Mouse (Mus musculus): Measurements from ENCODE around the gene Disp1.

Disp1 gene

GRCm38 (mm10) chr1:183134427-183134826, 86.9 kb downstream of the Disp1 start:
- DNase-seq (ENCODE audit: low read depth, low spot score): no peak

DNA sequence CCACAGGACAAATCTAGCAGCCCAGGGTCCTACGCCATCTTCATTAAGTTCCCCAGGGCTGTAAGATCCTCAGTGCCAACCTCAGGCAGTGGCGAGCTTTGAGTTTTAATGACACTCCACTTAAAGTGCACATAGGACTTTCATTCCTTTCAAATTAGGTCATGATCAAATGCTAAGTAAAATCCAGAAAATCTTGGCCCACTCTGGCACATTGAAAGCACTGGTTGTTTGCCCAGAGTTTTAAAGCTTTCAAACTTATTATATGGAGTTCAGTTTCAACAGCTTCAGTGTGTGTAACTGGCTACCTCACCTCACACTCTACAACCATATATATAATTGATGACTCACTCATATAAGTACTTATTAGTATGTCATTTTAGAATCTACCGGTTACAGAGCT, 87.9 kb downstream of the Disp1 start:
- DNase-seq (ENCODE audit: low read depth, low spot score): no peak

GRCm38 (mm10) chr1:183127246-183127645, 94.1 kb downstream of the Disp1 start:
- DNase-seq (ENCODE audit: low read depth, low spot score): no peak

GRCm38 (mm10) chr1:183123725-183124124, 97.6 kb downstream of the Disp1 start:
- DNase-seq (ENCODE audit: low read depth, low spot score): no peak

DNA sequence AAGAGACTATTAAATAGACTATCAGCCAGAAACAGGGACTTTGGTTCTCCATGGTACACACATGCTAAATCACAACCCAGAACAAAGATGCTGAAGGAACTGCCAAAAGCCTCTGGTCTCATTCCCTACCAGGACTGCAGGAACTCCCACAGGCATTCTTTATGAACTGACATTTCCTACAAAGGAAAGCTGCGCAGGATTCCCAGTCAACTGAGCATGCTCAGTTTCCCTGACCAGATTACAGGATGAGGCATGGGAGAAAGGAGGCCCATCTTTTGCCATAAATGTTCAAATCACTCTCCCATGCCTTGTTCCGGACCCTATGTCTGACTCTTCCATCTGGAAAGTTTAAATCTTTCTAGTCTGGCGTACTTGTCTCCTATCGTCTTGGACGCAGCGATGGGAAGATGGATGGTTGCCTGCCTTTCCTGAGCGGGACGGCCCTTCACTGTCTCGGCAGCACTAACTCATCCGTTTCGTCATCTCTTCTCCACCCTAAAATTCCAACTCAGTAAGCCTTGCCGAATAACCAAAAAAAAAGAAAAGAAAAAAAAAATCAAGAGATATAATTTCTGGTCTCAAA, 100.9 kb downstream of the Disp1 start:
- DNase-seq (ENCODE audit: low read depth, low spot score): no peak

DNA sequence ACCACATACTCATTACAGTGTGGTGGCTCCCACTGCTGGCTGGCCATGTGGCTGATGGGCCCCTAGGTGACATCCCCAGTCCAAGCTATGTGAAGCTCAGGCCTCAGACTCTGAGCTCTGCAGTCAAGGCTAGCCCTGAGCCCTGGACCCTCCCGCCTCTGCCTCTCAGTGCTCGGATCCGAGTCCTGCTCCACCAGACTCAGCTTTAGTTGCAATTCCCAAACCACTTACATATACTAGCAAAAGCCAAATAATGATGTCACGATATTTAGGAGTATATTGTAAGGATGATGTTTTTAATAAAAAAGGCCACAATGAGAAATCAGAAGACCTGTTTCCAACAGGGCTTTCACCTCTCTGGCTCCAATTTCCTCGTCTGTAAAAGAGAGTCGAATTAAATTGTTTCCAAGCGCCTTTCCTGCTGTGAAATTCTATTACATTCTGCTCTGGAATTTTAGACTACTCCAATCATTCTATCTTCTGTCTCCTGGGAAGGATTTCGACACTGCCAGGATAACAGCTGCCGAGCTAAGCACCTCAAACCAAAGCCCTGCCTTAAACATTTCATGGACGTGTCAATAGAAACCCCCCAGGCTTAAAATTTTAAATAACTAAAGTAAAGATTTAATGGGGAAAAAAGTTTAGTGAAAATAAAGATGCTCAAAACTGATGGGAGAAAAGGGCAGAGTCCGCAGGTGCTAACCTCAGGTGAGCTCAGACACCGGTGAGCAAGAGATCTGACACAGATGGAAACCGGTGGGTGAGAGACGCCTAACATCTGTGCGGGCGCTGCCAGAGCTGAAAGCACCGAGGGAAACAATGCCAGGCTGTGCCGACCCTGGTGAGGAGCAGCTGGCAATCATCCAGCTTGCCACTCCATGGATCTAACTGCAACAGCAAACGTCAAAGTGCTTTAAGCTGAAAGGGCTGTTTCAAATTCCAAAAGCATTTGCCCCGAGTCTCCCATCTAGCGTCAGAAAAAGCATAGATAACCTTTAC, 103.2 kb downstream of the Disp1 start:
- DNase-seq (ENCODE audit: low read depth, low spot score): no peak

DNA sequence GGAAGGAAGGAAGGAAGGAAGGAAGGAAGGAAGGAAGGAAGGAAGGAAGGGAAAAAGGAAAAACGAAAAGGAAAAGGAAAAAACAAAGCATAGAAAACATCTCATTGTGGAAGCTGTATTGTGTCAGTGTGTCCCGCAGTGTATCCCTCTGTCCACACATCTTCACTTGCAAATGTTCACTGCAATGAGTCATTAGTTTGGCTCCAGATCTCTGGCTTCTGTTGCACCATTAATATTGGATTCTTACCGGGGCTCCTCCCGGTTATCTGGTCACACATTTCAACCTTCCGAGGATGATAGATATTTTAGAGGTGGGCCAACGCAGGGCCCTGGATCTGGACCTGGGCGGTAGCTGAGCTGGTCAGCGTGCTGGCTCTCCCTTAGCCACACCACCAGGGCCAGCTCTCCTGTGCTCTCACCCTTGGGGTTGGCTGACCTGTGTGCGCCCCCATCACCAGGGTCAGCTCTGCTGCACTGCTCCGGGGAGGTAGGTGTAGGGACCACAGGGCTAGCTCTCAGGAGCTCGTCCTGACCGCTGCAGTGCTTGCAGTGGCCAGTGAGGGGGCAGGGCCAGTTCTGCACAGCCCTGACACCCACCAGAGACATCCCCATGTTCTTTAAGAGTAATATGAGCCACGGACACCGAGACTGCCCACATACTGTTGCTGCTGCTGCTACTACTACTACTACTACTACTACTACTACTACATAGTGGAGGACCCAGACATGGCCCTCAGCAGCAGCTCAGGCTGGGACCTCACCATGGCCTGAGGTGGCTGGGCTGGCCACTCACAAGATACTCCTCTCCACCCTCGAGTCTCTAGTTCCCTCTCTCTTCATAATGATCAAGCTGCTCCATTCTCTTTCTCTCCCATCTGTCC, 104.1 kb downstream of the Disp1 start:
- DNase-seq (ENCODE audit: low read depth, low spot score): no peak

DNA sequence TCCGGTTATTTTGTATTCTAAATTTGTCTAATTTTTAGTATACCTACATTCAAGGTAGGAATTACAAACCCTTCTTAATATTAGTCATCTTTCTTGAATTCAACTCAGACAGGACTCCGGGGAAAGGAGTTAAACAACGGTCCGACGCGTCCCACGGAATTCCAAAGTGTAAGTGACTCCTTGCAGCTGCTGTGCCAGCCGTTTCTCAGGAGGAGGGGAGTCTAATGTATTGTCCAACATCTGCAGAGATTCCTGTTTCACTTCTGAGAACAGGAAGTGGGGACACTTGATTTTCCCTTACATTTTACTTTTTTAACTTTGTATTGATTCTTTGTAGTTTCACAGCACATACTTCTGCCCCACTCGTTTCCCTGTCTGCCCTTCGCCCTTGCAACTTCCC, 104.9 kb downstream of the Disp1 start:
- DNase-seq (ENCODE audit: low read depth, low spot score): no peak

GRCm38 (mm10) chr1:183115076-183115475, 106.2 kb downstream of the Disp1 start:
- DNase-seq (ENCODE audit: low read depth, low spot score): no peak

DNA sequence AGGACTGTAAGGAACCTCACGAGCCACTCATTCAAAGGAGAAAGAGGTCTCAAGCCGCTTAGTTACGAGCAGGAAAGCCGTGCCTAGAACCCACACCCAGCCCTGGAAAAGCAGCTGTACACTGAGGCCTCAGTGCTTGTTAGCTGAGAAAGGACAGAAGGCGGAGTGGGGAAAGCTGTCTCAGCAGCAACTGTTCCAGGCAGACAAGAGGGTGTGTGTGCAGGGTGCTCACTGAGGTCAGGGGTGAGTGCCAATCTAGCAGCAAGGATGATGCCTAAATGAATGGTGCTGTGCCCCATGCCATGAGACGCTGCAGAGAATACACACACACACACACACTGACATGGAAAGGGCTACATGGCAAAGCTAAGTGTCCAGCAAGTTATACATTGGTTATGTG, 106.8 kb downstream of the Disp1 start:
- DNase-seq (ENCODE audit: low read depth, low spot score): no peak

GRCm38 (mm10) chr1:183113546-183113945, 107.8 kb downstream of the Disp1 start:
- DNase-seq (ENCODE audit: low read depth, low spot score): no peak

- no peak for DNase-seq (ENCODE audit: low read depth, low spot score)
Observed at GRCm38 (mm10) chr1:183107476-183107875, 113.8 kb downstream of the Disp1 start.

- no peak for DNase-seq (ENCODE audit: low read depth, low spot score)
Observed at GRCm38 (mm10) chr1:183104696-183105095, 116.6 kb downstream of the Disp1 start.

DNA sequence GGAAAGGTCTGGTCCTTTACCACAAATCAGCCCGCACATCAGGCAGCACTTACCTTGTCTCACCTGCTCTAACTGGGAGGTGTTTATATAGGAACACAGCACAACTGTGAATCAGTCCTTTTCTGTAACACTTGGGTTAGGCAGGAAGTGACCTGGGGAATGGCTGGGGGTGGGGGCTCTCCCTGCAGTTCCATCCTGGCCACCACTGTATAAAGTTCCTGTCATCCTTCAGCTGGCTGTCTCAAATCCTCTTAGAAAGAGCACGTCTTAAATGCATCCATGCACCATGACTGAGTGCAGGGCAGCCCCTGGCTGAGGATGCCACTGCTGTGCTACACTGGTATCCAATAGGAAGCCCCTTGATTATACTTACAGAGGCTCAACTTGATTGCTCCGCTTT, 118.5 kb downstream of the Disp1 start:
- DNase-seq (ENCODE audit: low read depth, low spot score): no peak

DNA sequence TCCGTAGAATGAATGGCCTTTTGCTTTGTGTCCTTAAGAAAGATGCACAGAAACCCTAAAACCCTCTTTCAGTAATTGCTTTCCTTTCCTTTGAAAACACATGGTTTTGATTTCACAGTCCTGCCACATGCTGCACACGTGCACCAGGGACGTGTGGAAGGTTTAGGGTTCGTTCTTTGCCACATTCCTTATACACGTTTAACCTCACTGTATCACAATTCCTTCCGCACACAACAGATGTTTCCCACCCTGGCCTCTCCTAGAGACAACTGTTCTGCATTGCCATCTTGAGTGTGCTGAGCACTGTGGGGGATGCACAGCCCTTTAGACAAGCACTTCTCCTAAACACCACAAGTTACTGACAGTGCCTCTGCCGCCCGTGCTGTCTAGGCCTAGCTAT, 119.2 kb downstream of the Disp1 start:
- no peak for DNase-seq (ENCODE audit: low read depth, low spot score)

DNA sequence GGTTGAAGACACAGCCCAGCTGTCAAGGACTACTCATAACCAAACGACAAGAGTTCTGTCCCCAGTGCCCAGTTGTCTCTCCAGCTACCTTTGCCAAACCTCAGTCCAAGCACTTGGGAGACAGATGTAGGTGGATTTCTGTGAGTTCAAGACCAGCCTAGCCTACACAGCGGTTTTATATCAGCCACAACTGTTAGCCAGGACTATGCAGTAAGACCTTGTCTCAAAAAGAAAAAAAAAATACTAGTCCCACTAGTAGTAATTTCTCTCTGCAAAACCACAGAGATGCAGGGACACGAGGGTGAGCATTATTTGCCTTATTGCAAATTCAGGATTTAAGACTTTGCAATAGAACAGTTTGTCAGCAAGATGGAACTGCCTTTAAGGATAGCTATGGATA, 120.0 kb downstream of the Disp1 start:
- DNase-seq (ENCODE audit: low read depth, low spot score): no peak

DNA sequence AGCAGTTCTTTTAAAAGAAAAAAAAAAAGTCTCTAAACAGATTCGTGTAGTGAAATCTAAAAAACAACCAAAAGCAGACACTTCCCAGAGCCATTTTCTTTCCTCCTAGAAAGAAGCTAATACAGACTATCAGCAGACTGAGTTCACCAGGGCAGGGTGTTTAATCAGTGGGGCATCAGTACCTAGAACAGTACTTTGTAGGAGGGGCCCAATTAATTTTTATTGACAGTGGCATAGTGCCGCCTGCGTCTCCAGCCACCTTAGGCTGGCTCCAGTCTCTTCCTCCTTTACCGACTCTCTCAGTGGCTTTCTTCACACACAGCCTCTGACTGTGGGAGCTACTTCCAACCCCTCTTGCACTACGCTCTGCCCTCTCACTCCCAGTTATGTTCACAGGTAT, 121.1 kb downstream of the Disp1 start:
- DNase-seq (ENCODE audit: low read depth, low spot score): no peak

DNA sequence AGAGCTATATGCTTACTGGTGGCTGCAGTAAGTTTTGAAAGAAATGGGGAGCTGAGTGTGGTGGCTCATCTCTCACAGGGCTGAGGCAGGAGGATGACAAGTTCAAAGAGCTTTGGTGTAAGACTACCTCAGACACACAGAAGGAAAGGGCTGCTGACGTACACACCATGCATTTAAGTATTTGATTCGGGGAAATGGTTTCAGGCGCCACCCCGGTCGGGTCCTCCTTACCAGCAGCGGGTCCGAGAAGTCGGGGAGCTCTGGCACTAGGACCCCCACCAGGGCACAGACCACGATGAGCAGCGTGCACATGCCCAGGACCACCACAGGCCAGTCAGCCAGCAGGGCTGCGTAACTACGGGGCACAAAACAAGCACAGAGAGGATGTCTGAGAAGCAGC, 121.6 kb downstream of the Disp1 start:
- DNase-seq (ENCODE audit: low read depth, low spot score): no peak

GRCm38 (mm10) chr1:183097606-183098005, 123.7 kb downstream of the Disp1 start:
- DNase-seq (ENCODE audit: low read depth, low spot score): no peak

DNA sequence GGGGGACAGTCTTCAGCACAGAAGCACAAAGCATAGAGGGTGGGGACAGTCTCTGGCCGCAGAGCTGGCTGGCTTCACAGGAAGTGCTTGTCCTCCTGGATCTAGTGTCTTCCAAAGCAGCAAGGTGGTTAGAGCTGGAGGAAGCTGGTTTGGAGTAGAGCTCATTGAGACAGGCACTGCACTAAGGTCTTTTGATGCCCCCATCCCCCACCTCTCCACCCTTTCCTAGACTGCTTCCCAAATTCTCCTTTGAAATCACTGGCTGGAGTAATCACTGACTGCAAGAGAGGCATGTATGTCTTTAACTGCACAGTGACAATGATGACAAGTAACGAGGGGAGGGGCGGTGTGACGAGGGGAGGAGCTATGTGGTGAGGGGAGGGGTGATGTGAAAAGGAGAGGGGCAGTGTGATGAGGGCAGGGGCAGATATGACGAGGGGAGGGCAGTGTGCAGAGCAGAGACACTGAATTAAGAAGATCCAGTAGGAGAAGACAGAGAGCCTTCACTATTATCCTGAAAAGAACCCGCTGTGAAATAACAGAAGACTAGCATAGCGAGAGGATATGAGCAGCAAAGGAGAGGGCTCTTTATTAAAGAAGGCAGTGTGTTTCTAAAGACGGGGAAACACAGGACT, 125.8 kb downstream of the Disp1 start:
- no peak for DNase-seq (ENCODE audit: low read depth, low spot score)

DNA sequence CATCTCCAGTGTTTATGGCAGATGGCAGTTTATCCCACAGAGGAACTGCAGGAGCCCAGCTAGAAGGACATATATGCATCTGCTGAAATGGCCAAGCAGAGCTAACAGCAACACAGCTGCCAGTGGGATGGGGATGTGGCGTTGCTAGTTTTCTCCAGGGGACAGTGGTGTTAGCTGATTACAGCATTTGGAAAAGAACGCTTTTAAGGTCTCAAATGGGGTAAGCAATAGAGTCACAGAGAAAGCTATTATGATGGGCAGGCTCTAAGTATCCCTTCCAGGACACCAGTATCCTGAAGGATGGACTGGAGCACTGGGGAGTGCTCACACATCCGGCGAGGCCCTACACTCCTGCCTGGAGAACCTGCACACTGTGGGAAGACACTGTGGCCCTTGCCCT, 129.0 kb downstream of the Disp1 start:
- no peak for DNase-seq (ENCODE audit: low read depth, low spot score)

- DNase-seq (ENCODE audit: low read depth, low spot score): no peak
Observed at GRCm38 (mm10) chr1:183091203-183091602, 130.1 kb downstream of the Disp1 start.

All from A20 (cell line).